Comparison of ENCODE assay signal across 7 mouse cellular contexts in genomic region chr11:66905617-66906384, GRCm38 (mm10). TPM values are rescaled to one million over a fixed set of nuclear protein-coding genes. Genes with fewer than 3 reads are reported as not detected.
DNase-seq lines count a peak whose midpoint lies in the region; ATAC-seq lines count a peak whose summit lies in the region.

No protein-coding gene starts in this region.

- ATAC-seq in common myeloid progenitor, adult 5-6 weeks (replicated peaks; ENCODE audit: low read depth, poor library complexity, severe bottlenecking): peak; percentile 97
- peak; percentile 96 for ATAC-seq in megakaryocyte-erythroid progenitor cell, adult 5-6 weeks (replicated peaks; ENCODE audit: low FRiP score, low TSS enrichment, poor library complexity, severe bottlenecking)

- peak; percentile 63 to 90 for DNase-seq in adrenal gland, adult (ENCODE audit: inconsistent age in 2 of 2, low spot score in 1 of 2)
- peak; percentile 73 for DNase-seq in gastrocnemius, postnatal 10 days
- DNase-seq in induced T-regulatory cell, adult 2 months (ENCODE audit: low read depth): peak; percentile 65
- DNase-seq in left cerebral cortex, adult 9 months (ENCODE audit: low spot score in 2 of 2): peak; percentile 19 to 74
- peak; percentile 73 for DNase-seq in right cerebral cortex, postnatal 4 days

RNA-seq across cellular contexts. Expression of gene Pirt, which starts 6.0 kb away (rescaled TPM):
- not detected in 2 replicates for total RNA-seq in common myeloid progenitor, adult 5-6 weeks (2017)
- under 1 TPM; 0.07 to 0.12 TPM for total RNA-seq in gastrocnemius, postnatal 10 days (2021)
- not detected in 2 replicates for total RNA-seq in megakaryocyte-erythroid progenitor cell, adult 5-6 weeks (2014; fragmentation: Nextera tagmentation)
- not detected in 2 replicates for total RNA-seq in megakaryocyte-erythroid progenitor cell, adult 5-6 weeks (2017)

RNA-seq across cellular contexts. Expression of gene Tmem238l, which starts 50.6 kb away (rescaled TPM):
- total RNA-seq in common myeloid progenitor, adult 5-6 weeks (2017): not detected in 2 replicates
- total RNA-seq in gastrocnemius, postnatal 10 days (2021): not detected
- not detected in 2 replicates for total RNA-seq in megakaryocyte-erythroid progenitor cell, adult 5-6 weeks (2014; fragmentation: Nextera tagmentation)
- total RNA-seq in megakaryocyte-erythroid progenitor cell, adult 5-6 weeks (2017): not detected in 2 replicates

Comparison
In these comparisons a context has a peak if more than half of its experiments do, and no peak if none do; other contexts are left out.
1. Peak in every context shown above with its lines: DNase-seq and ATAC-seq.